Mouse (Mus musculus): ENCODE data around the gene Mgat3. TPM values are rescaled to one million over a fixed set of nuclear protein-coding genes. Genes with fewer than 3 reads are reported as not detected.
A peak's percentile ranks its signal among the peaks of the same experiment; 100 is the strongest.

Mgat3 gene
- polyA plus RNA-seq, 1 experiment, result 19.2 TPM

- Histone ChIP-seq H3K79me3 (ENCODE audit: low read depth) (peaks cover 6% of the 10 kb centered on the region), H3K36me3 (ENCODE audit: control insufficient read depth, insufficient read depth) (no peaks in the 10 kb centered on the region), H3K27me3 (ENCODE audit: control insufficient read depth, insufficient read depth, insufficient read length) (no peaks in the 10 kb centered on the region), H3K79me2 (ENCODE audit: control insufficient read depth, insufficient read depth) (peaks cover 18% of the 10 kb centered on the region), H3K4me3 (ENCODE audit: insufficient read depth, poor library complexity, severe bottlenecking) (no peak overlapping the region), H3ac (ENCODE audit: control insufficient read depth, insufficient read length, low read depth) (no peak overlapping the region)
- no peak for TF ChIP-seq CTCF (IDR thresholded peaks at IDR 0.05; ENCODE audit: control insufficient read depth, insufficient read depth, insufficient read length)
- no peak for TF ChIP-seq USF1 (IDR thresholded peaks at IDR 0.05; ENCODE audit: low read depth)
- no peak for TF ChIP-seq MAX (IDR thresholded peaks at IDR 0.05)
Observed at GRCm38 (mm10) chr15:80170357-80170756, 3.2 kb upstream of the Mgat3 start.

- H3K79me2 ChIP-seq (ENCODE audit: control insufficient read depth, insufficient read depth), result peaks cover 27% of the 10 kb centered on the region
- no peaks in the 10 kb centered on the region for H3K36me3 ChIP-seq (ENCODE audit: control insufficient read depth, insufficient read depth)
- TF ChIP-seq CEBPB (IDR thresholded peaks at IDR 0.05; ENCODE audit: low read depth) (no peak), MYOD1 (IDR thresholded peaks at IDR 0.05; ENCODE audit: control insufficient read depth, insufficient read length, low read depth) (no peak), USF1 (IDR thresholded peaks at IDR 0.05; ENCODE audit: low read depth) (no peak), MYOG (IDR thresholded peaks at IDR 0.05; ENCODE audit: control insufficient read depth, extremely low read depth, insufficient read length) (no peak), FOSL1 (IDR thresholded peaks at IDR 0.05; ENCODE audit: insufficient read depth, low read length, poor library complexity, severe bottlenecking) (no peak), CTCF (IDR thresholded peaks at IDR 0.05; ENCODE audit: control insufficient read depth, insufficient read depth, insufficient read length) (no peak), MAX (IDR thresholded peaks at IDR 0.05) (no peak)
- no peak overlapping the region for H3K4me3 ChIP-seq (ENCODE audit: insufficient read depth, poor library complexity, severe bottlenecking)
- H3K27me3 ChIP-seq (ENCODE audit: control insufficient read depth, insufficient read depth, insufficient read length), result no peaks in the 10 kb centered on the region
- no peak overlapping the region for H3ac ChIP-seq (ENCODE audit: control insufficient read depth, insufficient read length, low read depth)
- peaks cover 13% of the 10 kb centered on the region for H3K79me3 ChIP-seq (ENCODE audit: low read depth)
Observed at GRCm38 (mm10) chr15:80171286-80171685, 2.2 kb upstream of the Mgat3 start.

GRCm38 (mm10) chr15:80171791-80172190 lies 1.7 kb upstream of the Mgat3 start:
- peaks cover 32% of the 10 kb centered on the region for H3K79me2 ChIP-seq (ENCODE audit: control insufficient read depth, insufficient read depth)
- H3K4me3 ChIP-seq (ENCODE audit: insufficient read depth, poor library complexity, severe bottlenecking), result no peak overlapping the region
- peaks cover 16% of the 10 kb centered on the region for H3K79me3 ChIP-seq (ENCODE audit: low read depth)
- no peak overlapping the region for H3ac ChIP-seq (ENCODE audit: control insufficient read depth, insufficient read length, low read depth)
- no peaks in the 10 kb centered on the region for H3K27me3 ChIP-seq (ENCODE audit: control insufficient read depth, insufficient read depth, insufficient read length)
- TF ChIP-seq MAX (IDR thresholded peaks at IDR 0.05) (no peak), USF1 (IDR thresholded peaks at IDR 0.05; ENCODE audit: low read depth) (no peak), FOSL1 (IDR thresholded peaks at IDR 0.05; ENCODE audit: insufficient read depth, low read length, poor library complexity, severe bottlenecking) (no peak), MYOG (IDR thresholded peaks at IDR 0.05; ENCODE audit: control insufficient read depth, extremely low read depth, insufficient read length) (no peak), CTCF (IDR thresholded peaks at IDR 0.05; ENCODE audit: control insufficient read depth, insufficient read depth, insufficient read length) (no peak), MYOD1 (IDR thresholded peaks at IDR 0.05; ENCODE audit: control insufficient read depth, insufficient read length, low read depth) (no peak), CEBPB (IDR thresholded peaks at IDR 0.05; ENCODE audit: low read depth) (no peak)
- no peaks in the 10 kb centered on the region for H3K36me3 ChIP-seq (ENCODE audit: control insufficient read depth, insufficient read depth)

- TF ChIP-seq MYOD1 (IDR thresholded peaks at IDR 0.05; ENCODE audit: control insufficient read depth, insufficient read length, low read depth), result no peak
- no peak for TF ChIP-seq MYOG (IDR thresholded peaks at IDR 0.05; ENCODE audit: control insufficient read depth, extremely low read depth, insufficient read length)
- TF ChIP-seq CEBPB (IDR thresholded peaks at IDR 0.05; ENCODE audit: low read depth), result no peak
- TF ChIP-seq CTCF (IDR thresholded peaks at IDR 0.05; ENCODE audit: control insufficient read depth, insufficient read depth, insufficient read length), result no peak
- no peak for TF ChIP-seq MAX (IDR thresholded peaks at IDR 0.05)
- no peak for TF ChIP-seq USF1 (IDR thresholded peaks at IDR 0.05; ENCODE audit: low read depth)
- TF ChIP-seq FOSL1 (IDR thresholded peaks at IDR 0.05; ENCODE audit: insufficient read depth, low read length, poor library complexity, severe bottlenecking), result no peak
- Histone ChIP-seq H3ac (ENCODE audit: control insufficient read depth, insufficient read length, low read depth) (peak overlapping the region; percentile 76), H3K27me3 (ENCODE audit: control insufficient read depth, insufficient read depth, insufficient read length) (no peaks in the 10 kb centered on the region), H3K79me2 (ENCODE audit: control insufficient read depth, insufficient read depth) (peaks cover 44% of the 10 kb centered on the region), H3K36me3 (ENCODE audit: control insufficient read depth, insufficient read depth) (no peaks in the 10 kb centered on the region), H3K4me3 (ENCODE audit: insufficient read depth, poor library complexity, severe bottlenecking) (peak overlapping the region; percentile 68), H3K79me3 (ENCODE audit: low read depth) (peaks cover 22% of the 10 kb centered on the region)
Observed at GRCm38 (mm10) chr15:80173781-80174597, 468 bp downstream of the Mgat3 start.

GRCm38 (mm10) chr15:80174598-80174875 lies 1.0 kb downstream of the Mgat3 start:
- no peak overlapping the region for H3ac ChIP-seq (ENCODE audit: control insufficient read depth, insufficient read length, low read depth)
- no peak for TF ChIP-seq CEBPB (IDR thresholded peaks at IDR 0.05; ENCODE audit: low read depth)
- peak overlapping the region; percentile 68 for H3K4me3 ChIP-seq (ENCODE audit: insufficient read depth, poor library complexity, severe bottlenecking)
- H3K79me3 ChIP-seq (ENCODE audit: low read depth), result peaks cover 22% of the 10 kb centered on the region
- H3K79me2 ChIP-seq (ENCODE audit: control insufficient read depth, insufficient read depth), result peaks cover 48% of the 10 kb centered on the region
- H3K27me3 ChIP-seq (ENCODE audit: control insufficient read depth, insufficient read depth, insufficient read length), result no peaks in the 10 kb centered on the region
- no peaks in the 10 kb centered on the region for H3K36me3 ChIP-seq (ENCODE audit: control insufficient read depth, insufficient read depth)

- TF ChIP-seq MYOD1 (IDR thresholded peaks at IDR 0.05; ENCODE audit: control insufficient read depth, insufficient read length, low read depth), result no peak
- no peak for TF ChIP-seq FOSL1 (IDR thresholded peaks at IDR 0.05; ENCODE audit: insufficient read depth, low read length, poor library complexity, severe bottlenecking)
- TF ChIP-seq MAX (IDR thresholded peaks at IDR 0.05), result no peak
- TF ChIP-seq MYOG (IDR thresholded peaks at IDR 0.05; ENCODE audit: control insufficient read depth, extremely low read depth, insufficient read length), result no peak
- no peak for TF ChIP-seq USF1 (IDR thresholded peaks at IDR 0.05; ENCODE audit: low read depth)
- no peak for TF ChIP-seq CTCF (IDR thresholded peaks at IDR 0.05; ENCODE audit: control insufficient read depth, insufficient read depth, insufficient read length)
- TF ChIP-seq CEBPB (IDR thresholded peaks at IDR 0.05; ENCODE audit: low read depth), result no peak
Observed at GRCm38 (mm10) chr15:80175316-80175715, 1.8 kb downstream of the Mgat3 start.

More at GRCm38 (mm10) chr15:80175316-80175715, 1.8 kb downstream of the Mgat3 start:
- Histone ChIP-seq H3K36me3 (ENCODE audit: control insufficient read depth, insufficient read depth) (no peaks in the 10 kb centered on the region), H3ac (ENCODE audit: control insufficient read depth, insufficient read length, low read depth) (no peak overlapping the region), H3K79me2 (ENCODE audit: control insufficient read depth, insufficient read depth) (peaks cover 56% of the 10 kb centered on the region), H3K79me3 (ENCODE audit: low read depth) (peaks cover 22% of the 10 kb centered on the region), H3K4me3 (ENCODE audit: insufficient read depth, poor library complexity, severe bottlenecking) (no peak overlapping the region), H3K27me3 (ENCODE audit: control insufficient read depth, insufficient read depth, insufficient read length) (no peaks in the 10 kb centered on the region)
